Mouse (Mus musculus) testis, postnatal 10 days (tissue): ENCODE measurements around the gene Ift57.

ENCODE experiments used
- DNase-seq: peaks from one replicate; pipeline ENCODE4 v3.0.0; 2021; ENCODE audit warnings: low spot score

Gene Ift57

DNA sequence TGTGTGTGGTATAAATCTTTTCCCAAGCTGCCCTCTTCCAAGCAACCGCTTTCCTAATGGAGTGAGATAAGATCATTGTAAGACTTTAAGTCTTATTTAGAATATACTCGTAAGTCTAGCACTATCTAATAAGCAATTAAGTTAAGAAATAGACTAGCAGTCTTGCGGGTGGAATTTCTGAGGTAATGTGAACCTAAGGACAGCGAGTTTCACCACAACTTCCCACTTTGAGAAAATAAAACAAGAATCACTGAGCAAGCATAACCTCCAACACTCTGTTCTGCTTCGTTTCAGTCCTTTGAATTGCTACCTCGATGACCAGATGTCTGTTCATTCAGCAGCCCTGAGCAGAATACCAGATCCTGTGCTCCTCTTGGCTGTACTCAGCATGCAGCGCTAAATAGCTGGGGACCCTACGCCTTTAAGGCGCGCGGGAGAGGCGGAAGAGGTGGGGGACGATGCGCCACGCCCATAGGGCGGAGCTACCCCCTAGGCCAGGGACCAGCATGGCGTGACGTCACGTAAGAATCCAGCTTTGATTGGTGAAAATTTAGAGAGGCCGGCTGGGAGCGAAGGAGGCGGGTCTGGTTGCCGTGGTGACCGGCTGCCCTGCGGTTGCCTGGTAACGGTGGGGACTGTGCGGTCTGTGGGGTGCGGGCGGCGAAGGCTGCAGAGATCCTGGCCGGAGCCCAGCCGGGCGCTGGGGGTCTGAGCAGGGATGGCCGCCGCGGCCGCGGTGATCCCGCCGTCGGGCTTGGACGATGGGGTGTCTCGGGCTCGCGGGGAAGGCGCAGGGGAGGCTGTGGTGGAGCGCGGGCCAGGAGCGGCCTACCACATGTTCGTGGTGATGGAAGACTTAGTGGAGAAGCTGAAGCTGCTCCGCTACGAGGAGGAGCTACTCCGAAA, at the start of gene Ift57:
Ift57 (plus strand) TSS at position 614 of the 906 bp plus-strand sequence.
- peak; percentile 99 for DNase-seq

DNA sequence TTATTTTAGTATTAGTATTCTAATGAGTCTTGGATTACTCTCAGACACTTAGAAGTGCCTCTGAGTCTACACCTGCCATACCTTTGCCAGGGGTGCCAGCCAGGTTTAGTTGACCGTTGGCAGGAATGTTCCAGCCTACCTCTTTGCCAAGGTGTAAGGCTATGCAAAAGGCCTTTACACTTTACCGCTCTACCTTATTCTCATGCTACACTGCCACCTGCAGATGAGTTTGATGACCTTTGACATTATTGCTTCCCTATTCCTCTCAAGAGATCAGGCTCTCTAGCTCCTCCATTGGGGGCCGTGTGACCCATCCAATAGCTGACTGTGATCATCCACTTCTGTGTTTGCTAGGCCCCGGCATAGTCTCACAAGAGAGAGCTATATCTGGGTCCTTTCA, 41.9 kb upstream of the Ift57 start:
- no peak for DNase-seq

DNA sequence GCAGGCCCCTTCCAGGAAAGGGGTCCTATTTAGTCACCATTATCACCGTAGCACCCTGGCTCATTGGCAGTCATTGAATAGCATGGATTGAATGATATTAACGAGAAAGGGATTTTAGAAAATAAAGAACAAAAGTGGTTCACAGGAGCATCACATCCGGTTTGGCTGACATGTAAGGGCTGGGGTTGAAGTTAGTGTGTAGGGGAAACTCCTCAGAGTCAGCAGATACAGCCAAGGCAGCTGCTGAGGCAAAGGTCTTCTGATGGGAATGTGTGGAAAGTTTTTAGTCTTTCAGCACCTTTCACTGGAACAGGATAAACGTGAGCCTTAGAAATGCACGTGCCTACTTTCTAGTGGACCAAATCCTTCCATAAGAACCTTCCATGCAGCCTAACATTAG, 41.0 kb upstream of the Ift57 start:
- no peak for DNase-seq

DNA sequence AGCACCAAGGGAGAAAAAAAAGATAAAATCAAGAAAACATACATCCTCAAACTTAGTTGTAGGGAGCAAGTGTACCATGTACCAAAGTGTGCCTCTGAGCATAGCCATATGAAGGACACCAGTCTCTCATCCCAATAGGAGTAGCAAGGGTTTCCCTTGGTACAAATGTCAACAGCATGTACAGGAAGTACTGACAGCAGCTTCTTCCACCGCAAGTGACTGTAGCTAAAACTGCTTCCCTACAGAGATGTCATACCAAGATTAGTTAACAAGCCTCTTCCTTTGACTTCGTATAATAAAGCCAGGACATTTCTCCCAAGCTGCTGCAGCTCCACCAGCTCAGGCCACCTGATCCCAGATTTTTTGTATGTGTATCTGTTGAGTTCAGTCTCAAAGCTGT, 39.9 kb upstream of the Ift57 start:
- DNase-seq: no peak

DNA sequence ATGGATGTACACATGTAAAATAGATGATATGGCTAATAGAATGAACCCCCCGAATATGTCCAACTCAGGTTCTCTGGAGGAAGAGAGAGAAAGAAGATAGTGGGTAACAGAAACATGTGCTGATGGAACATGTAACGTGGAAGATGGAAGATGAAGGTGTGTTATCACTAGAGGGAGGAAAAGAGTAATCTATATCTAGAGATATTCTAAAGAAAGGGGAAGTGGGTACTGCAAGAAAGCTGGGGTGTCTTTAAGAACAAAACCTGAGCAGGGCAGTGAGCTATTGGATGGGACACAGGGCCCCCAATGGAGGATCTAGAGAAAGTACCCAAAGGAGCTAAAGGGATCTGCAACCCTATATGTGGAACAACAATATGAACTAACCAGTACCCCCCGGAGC, 38.9 kb upstream of the Ift57 start:
- no peak for DNase-seq

DNA sequence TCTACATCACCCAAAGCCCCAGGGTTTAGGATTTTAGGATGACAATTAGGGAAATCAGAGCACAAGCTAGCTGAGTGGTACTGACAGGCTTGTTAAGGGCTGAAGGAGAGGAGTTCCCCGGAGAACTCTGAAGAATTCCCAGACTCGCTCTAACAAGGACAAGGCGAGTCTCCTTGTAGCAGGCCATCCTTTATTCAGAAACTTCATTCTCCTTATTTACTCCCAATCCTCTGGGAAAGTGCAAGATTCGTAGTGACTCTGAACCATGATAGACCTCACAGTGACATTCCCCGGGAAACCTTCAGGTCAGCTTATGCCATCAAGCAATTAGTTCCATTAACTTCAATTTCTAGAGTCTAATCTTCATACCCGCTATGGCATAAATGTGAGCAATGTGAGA, 36.8 kb upstream of the Ift57 start:
- DNase-seq: no peak

DNA sequence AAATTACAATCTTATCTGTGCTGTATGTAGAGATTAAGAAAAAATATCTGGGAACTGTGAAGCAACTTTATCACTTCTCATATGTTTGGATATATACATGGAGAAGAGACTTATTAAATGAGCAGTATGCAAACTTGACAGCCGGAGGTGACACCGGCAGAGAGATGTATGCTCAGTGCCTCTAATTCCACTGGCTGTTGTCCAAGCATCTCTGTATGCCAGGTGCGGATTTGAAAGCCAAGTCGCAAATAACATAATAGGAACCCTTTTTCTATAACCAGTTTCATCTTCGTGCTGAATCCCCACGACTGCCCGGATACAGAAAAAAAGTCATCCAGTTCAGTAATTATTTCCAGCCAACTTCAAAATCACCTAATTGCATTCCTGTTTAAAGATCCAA, 34.4 kb upstream of the Ift57 start:
- no peak for DNase-seq

DNA sequence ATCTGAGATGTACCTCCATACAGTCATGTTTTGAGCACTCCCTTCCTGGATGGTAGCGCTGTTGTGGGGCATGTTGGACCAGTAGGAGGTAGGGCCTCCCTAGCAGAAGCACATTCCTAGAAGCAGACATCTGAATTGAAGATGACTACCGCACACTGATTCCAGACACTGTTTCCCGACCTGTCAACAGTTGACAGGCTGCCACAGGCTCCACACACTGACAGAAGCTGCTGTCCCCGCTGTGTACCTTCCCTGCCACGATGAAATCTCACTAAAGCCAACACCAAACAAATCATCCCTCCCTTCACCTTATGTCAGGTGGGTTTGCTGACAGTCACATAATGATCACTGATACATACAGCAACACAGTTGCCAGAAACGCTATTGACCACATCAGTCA, 19.4 kb upstream of the Ift57 start:
- DNase-seq: no peak

DNA sequence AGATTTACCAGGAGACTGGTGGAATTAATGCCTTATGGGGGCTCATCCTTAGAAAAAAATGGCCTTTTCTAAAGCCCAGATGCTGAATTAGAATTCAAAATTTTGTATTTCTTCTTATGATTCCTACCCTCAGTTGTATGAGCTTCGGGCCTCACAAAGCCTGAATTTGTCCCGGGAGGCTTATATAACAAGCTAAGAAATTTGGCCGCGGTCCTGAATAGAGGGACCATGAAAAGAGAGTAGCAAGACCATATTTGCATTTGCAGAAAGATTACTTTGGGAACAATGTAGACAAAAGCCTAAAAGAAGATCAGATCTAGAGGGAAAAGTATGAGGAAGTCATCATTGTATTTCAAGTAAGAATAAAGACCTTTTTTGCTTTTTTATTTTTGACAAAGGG, 14.1 kb upstream of the Ift57 start:
- DNase-seq: no peak

DNA sequence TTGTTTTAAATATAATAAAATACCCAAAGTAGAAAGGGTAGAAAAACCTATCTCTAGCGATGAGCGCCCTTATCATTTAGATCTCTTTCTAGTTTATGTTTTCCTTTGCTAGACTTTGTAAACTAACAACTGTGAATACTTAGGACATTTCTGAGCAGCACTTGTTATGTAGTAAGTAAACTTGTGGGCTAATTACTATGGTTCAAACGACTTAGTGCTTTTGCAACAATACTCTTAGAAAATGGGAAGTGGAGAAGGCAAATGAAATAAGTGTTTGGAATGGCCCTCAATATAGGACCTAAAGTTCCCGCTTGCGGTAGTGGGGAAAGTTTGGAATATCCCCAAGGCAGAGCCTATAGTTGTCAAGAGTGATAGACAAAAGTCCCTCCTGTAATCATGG, 788 bp downstream of the Ift57 start:
- no peak for DNase-seq

DNA sequence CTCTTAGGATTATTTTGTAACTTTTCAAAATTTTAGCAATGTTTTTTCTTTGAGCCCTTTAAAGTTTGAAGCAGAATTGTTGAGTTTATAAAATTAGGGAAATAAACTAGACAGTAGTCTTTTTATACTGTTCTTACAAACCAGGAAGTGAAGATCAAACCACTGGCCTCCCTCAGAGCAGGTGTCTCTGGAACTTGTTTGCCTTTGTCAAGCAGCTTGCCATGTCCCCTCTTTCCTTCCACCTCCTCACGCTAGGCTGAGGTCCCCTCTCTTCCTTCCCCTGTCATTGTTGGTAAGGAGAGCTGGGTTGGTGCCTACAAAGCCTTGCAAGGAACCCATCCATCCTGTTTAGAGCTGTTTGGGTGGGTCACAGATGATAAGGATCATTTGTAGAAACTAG, 9.0 kb downstream of the Ift57 start:
- DNase-seq: no peak

DNA sequence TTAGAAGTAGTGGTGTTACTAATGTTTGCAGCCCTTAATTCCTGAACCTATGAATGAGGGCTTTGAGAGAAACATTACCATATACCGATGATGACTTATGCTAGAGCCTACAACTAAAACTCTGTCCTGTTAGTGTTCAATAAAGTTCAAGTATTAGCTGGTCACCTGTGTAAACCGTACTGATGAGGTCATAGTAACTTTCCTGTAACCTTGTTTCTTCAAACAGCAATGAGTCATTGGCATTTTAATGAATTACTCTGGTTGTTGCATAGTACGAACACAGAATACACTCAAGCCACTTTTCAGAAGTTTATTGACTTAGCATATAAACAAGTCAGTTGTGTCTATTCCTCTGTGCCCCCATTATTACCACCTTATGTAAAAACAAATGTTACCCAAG, 11.2 kb downstream of the Ift57 start:
- DNase-seq: no peak

DNA sequence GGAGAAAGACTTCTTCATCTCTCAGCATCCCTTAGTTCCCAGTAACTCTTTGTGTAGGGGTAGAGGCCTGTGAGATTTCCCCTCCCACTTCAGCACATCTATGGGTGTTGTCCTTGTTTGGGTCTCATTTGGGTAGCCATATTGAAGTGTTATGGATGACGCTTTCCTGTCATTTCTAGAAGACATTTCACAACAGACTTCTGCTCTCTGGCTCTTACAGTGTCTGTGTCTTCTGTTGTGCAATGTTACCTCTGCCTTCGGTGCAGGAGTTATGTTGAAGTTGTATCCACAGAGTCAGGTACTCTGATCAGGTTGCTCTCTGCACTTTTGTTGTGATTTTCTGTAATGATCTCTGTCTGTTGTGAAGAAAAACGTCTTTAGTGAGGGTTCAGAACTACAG, 14.3 kb downstream of the Ift57 start:
- no peak for DNase-seq

DNA sequence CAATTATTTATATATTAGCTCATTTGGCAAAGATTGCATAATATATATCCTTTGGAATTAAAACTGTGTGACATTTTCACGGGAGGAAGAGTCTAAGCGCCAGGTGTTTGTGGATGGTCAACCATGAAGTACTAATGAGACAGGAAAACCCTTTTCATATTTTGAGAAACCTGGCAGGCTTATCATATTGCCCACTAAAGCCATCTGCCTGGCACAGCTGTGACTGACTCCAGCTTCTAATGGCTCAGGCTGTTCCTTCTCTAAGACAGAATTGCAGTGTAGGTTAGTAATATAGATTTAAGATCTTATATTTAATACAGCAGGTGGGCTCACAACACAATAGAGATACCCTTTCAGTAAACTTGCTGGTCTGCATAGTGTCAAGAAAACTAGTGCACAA, 21.6 kb downstream of the Ift57 start:
- no peak for DNase-seq

DNA sequence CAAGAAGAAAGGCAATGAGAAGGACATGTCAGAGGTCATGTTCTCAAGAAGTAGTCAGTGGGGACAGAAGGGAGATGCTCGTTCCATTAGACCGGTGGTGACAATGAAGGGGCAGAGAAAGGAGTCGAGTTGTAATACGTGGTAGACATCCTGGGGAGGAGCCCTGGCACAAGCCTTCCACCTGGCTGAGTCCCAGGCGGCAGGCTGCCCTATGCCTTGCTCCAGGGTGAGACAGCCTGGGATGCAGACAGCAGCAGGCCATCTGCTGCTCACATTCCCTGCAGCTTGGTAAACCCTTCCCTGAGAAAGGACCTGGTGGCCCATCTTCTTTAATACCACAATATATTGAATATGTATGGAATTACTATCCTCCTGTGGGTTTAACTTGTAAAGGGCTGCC, 22.6 kb downstream of the Ift57 start:
- no peak for DNase-seq

DNA sequence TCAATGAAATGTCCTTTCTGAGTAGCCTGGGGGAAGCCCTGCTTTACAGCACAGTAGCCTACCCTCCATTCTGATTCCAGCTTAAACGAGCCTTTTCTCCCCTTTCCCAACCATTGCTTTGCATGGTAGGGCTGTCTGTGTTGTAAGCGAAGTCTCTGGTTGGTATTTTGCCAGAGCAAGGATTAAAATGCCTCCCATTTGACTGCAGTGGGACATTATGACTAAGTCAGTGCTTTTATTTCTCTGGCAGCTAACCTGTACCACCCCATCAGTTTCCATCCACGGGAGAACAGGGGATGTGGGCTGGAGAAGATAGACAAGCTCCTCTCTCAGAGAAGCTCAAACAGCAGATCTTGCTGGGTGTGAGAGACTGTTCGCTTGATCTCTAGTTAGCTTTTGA, 24.2 kb downstream of the Ift57 start:
- no peak for DNase-seq

DNA sequence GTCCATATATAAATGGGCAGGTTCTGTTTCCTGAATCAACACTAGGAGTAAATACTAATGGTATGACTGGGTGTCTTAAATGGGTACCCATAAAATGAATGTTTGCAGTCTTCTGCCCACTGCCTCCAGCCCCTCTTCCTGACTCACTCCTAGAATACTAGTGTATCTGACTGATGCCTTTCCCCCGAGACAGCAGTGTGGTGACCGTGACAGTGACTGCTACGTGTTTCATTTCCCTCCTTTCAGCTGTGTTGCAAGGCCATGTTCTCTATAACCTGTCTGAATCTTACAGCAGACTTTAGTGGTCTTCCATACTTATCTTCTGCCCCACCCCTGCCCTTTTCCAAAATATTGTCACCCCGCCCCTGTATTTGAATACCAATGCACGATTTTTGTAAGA, 25.2 kb downstream of the Ift57 start:
- DNase-seq: no peak

DNA sequence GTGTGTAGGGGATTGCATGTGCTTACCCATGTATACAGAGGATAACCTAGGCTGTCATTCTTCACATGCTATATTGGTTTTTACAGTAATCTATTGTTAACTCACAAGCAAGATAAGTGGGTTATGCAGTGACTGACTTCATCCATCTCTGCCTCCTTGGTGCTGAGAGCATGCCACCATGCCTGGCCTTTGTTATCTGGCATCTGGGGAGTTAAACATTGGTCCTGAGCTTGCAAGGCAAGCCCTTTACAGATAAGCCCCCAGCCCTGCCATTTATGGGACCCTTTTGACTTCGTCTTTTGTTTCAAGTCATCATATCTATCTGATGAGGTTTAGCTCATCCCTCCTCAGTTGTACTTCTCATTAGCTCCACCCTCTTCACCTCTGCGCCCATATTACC, 25.9 kb downstream of the Ift57 start:
- DNase-seq: no peak

DNA sequence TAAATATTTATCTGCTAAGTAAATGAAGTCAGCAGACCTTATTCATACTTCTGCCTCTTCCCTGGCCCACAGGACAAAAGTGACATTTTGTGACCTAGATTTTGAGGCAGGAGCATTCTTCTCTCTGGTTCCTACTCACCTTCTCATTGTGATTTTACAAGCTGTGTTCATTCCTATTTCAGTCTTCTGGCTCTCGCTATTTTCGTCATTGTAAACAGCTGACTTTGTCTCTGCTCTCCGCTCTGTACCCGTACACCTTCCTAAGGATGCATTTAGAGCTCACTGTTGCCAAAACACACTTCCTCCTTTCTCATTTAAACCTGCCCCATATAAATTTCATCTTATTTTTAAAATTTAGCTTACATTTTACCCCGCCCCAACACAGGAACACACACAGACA, 26.4 kb downstream of the Ift57 start:
- no peak for DNase-seq

DNA sequence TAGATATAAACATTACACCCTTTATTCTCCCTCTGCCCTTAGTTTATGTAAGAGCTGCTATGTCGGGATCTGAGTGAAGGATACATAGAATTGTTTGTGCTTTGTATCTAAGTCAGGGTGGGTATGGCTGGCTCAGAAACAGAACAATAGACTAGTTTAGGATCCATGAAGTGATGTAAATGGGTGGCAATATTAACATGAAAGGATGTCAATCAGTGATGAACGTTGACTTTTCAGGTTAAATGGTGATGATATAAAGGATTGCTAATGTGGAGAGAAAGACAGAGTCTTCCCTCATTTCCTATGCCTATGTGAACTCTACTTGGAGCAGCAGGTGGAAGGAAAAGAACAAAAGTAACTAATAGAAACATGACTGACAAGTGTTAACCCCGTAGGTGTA, 27.2 kb downstream of the Ift57 start:
- DNase-seq: no peak

DNA sequence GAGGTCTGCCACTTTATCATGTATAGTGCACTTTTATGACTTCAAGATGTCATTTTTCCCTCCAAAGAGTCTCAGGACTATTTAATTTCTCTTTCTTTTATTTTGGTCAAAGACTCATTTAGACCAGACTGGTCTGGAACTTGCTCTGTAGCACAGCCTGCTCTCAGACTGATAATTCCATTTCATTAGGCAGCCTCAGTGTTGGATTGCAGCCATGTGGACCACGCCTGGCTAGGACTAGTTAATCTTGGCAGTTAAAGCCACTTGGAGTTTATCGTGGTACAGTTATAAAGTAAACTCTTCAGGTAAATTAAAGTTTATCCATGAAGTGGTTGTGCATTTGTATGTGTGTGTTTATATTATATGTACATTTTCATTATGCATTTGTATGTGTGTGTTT, 27.7 kb downstream of the Ift57 start:
- no peak for DNase-seq

DNA sequence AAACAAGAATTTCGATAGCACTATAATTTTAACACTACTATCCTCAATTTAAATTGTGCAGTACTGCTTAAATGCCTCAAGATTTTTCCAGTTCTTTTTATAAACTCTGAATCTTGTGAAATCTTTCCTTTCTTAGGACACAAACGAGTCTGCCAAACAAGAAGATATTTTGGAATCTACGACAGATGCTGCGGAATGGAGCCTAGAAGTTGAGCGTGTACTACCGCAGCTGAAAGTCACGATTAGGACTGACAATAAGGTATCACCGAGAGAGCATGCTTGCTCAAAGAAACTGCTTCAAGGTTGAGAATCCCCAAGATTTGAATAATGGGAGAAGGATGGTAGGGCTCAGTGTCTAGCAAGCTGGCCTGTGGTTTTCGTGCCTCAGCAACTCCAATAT, 37.5 kb downstream of the Ift57 start:
- no peak for DNase-seq

DNA sequence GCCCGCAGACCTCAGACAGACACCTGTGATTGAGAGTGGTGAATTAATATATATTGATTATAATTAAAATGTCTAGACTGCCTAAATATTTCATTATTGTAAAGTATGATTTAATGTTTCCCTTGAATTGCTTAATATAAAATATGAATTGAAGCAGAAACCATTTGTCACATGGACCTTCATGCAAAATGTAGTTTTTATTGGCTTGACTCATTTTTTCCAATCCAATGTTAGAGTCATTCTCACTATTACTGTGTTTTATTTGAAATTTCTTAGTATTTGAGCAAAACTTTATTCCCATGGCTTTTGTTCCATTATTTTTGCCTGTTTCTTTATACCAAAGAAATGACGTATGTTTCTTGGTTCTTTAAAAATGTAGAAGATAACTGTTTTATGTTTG, 48.3 kb downstream of the Ift57 start:
- no peak for DNase-seq

DNA sequence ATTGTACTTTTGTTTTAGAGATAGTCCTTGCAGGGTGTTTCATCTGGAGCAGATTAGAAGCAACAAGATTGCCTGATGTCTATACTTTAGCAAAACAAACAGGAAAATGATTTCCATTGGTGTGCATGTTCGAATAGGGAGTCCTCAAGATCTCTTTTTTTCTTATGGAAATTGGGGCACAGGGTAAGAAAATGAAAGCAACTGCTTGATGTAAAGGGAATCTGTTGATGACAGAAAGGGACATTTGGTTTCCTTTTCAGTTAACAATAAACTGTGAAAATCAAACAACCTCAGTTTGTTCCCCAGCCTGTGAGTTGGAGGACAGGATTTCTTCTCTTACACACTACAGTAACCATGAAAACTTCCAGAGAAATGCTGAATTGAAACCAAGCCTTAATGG, 53.9 kb downstream of the Ift57 start:
- DNase-seq: no peak
